Mouse (Mus musculus): ENCODE measurements at regions not wholly inside any gene's neighbourhood (a gene's known extent, or its start where the extent isn't known, plus 50 kb on each side); places are given as distances from the start of the nearest gene placed in this dataset.
"Not testable (repeated sequence)": the region's sequence is repeated elsewhere in the genome, so short reads cannot be mapped to it uniquely, and the experiment has no call there.

- no peak for DNase-seq
These were observed 197.4 kb downstream of the Prex1 start for GRCm38 (mm10) chr2:166516261-166516660.

- DNase-seq: no peak
These were observed 199.0 kb downstream of the Prex1 start for GRCm38 (mm10) chr2:166514664-166515063.

- no peak for DNase-seq
These were observed 201.1 kb downstream of the Prex1 start for GRCm38 (mm10) chr2:166512488-166512887.

- not testable (repeated sequence) for DNase-seq
These were observed 202.2 kb downstream of the Prex1 start for GRCm38 (mm10) chr2:166511477-166511876.

GRCm38 (mm10) chr2:166510776-166511175 lies 202.9 kb downstream of the Prex1 start:
- no peak for DNase-seq

- DNase-seq: peak; percentile 48
These were observed 204.0 kb downstream of the Prex1 start for GRCm38 (mm10) chr2:166509591-166509990.

- no peak for DNase-seq
These were observed 204.8 kb downstream of the Prex1 start for GRCm38 (mm10) chr2:166508656-166509420.

- no peak for DNase-seq
These were observed 208.3 kb downstream of the Prex1 start for GRCm38 (mm10) chr2:166505309-166505708.

- DNase-seq: no peak
These were observed 210.0 kb downstream of the Prex1 start for GRCm38 (mm10) chr2:166503666-166504065.

GRCm38 (mm10) chr2:166492895-166493294 lies 220.7 kb downstream of the Prex1 start:
- no peak for DNase-seq

- DNase-seq: no peak
These were observed 221.2 kb downstream of the Prex1 start for GRCm38 (mm10) chr2:166492421-166492820.

- DNase-seq: no peak
These were observed 221.8 kb downstream of the Prex1 start for GRCm38 (mm10) chr2:166491861-166492260.

- no peak for DNase-seq
These were observed 224.4 kb downstream of the Prex1 start for GRCm38 (mm10) chr2:166489041-166489872.

- peak; percentile 67 for DNase-seq
These were observed 225.9 kb downstream of the Prex1 start for GRCm38 (mm10) chr2:166487688-166488087.

- peak; percentile 60 for DNase-seq
These were observed 227.8 kb downstream of the Prex1 start for GRCm38 (mm10) chr2:166485788-166486187.

- DNase-seq: no peak
These were observed 228.3 kb downstream of the Prex1 start for GRCm38 (mm10) chr2:166485361-166485760.

- DNase-seq: no peak
These were observed 229.9 kb downstream of the Prex1 start for GRCm38 (mm10) chr2:166483617-166484319.

- DNase-seq: no peak
These were observed 230.7 kb downstream of the Prex1 start for GRCm38 (mm10) chr2:166482720-166483616.

- no peak for DNase-seq
These were observed 231.9 kb downstream of the Prex1 start for GRCm38 (mm10) chr2:166481774-166482173.

GRCm38 (mm10) chr2:166481362-166481761 lies 232.3 kb downstream of the Prex1 start:
- no peak for DNase-seq

GRCm38 (mm10) chr2:166480883-166481282 lies 232.7 kb downstream of the Prex1 start:
- DNase-seq: no peak

GRCm38 (mm10) chr2:166476953-166477352 lies 236.7 kb downstream of the Prex1 start:
- DNase-seq: no peak
